12 mouse cellular contexts compared by ENCODE assay signal in the genomic region with DNA sequence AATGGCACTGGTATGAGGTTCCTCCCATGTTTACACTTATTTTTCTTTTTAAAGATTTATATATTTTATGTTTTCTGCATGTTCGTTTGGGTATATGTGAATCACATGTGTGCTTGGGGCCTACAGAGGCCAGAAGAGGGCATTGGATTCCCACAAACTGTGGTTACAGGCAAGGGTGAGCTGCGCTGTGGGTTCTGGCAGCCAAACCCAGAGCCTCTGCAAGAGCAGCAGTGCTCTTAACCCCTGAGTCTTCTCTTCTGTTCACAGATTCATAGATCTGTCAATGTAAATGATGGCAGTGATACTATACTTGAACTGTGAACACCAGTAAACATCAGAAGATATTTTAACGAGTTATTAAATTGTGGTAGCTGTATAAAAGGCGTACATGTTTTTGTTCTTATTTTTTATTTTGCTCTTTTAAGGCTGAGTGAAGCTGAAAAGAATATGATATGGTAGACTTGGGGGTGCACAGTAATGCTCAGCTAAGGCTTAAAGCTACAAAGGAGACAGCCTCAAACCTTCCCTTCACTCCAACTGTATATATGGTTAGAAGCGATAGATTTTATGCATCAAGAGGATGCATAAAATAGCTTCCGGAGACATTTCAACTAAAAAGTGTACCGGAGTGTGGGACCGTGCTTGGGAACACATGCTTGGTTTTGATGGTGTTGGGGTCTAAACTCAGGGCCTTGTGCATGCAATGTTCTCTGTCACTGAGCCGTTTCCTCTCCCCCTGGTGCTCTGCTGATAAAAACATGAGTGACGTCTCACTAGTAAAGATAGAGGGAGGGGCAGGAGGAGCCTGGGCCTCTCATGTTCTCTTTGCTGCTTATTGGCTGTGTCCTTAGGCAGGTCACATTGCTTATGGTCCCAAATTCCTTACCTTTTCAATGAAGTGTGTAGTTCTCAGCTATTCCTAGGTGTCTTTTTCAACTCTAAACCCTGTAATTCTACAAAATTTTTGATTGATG. TPM values are rescaled to one million over a fixed set of nuclear protein-coding genes. Genes with fewer than 3 reads are reported as not detected.
A peak's percentile ranks its signal among the peaks of the same experiment; 100 is the strongest.
DNase-seq lines count a peak whose midpoint lies in the region; ATAC-seq and TF ChIP-seq lines count a peak whose summit lies in the region.
"Had no signal": no experiment of that assay in that cellular context is flagged by ENCODE, and none has a peak within 500 bp of the region (broad histone marks: within the 10 kb centered on the region; RNA-seq: fewer than 3 reads in every experiment).

No protein-coding gene starts in this region.

- no peak overlapping the region for H3K4me3 ChIP-seq in heart, embryonic 12.5 days
- peak overlapping the region; percentile 28; the same call in 1 of the 2 replicates for H3K4me3 ChIP-seq in G1E (ENCODE audit: low read depth, low read length)
- H3K4me3 ChIP-seq: forebrain, embryonic 13.5 days; neural tube, embryonic 15.5 days had no signal

- H3K9ac ChIP-seq in heart, embryonic 12.5 days = no peak overlapping the region
- H3K9ac ChIP-seq: forebrain, embryonic 13.5 days; neural tube, embryonic 15.5 days had no signal

- H3K4me2 ChIP-seq in heart, embryonic 12.5 days = no peak overlapping the region
- H3K4me2 ChIP-seq: forebrain, embryonic 13.5 days; neural tube, embryonic 15.5 days had no signal

- WGBS in heart, embryonic 12.5 days = 66% methylated on average over 10 of the region's 10 CpGs

- no peak for TF ChIP-seq CTCF in G1E (IDR thresholded peaks at IDR 0.05; ENCODE audit: low read depth, low read length)

- H3K9me3 ChIP-seq in heart, embryonic 12.5 days (replicated peaks) = no peaks in the 10 kb centered on the region
- no peaks in the 10 kb centered on the region for H3K9me3 ChIP-seq in G1E (replicated peaks)
- H3K9me3 ChIP-seq: forebrain, embryonic 13.5 days; neural tube, embryonic 15.5 days had no signal

- peak overlapping the region; percentile 11; the same call in 1 of the 2 replicates for H3K27ac ChIP-seq in heart, embryonic 12.5 days (ENCODE audit: poor library complexity, severe bottlenecking)
- H3K27ac ChIP-seq: forebrain, embryonic 13.5 days; neural tube, embryonic 15.5 days had no signal

- H3K36me3 ChIP-seq in heart, embryonic 12.5 days = no peaks in the 10 kb centered on the region
- H3K36me3 ChIP-seq in G1E (replicated peaks) = peaks cover 27% of the 10 kb centered on the region
- H3K36me3 ChIP-seq: neural tube, embryonic 15.5 days had no signal

- ATAC-seq in heart, embryonic 12.5 days (ENCODE audit: insufficient number of reproducible peaks, low FRiP score) = peak; percentile 90
- peak; percentile 99 for ATAC-seq in G1E (ENCODE audit: extremely low read depth, insufficient number of reproducible peaks, low FRiP score, poor library complexity, severe bottlenecking)
- ATAC-seq: forebrain, embryonic 13.5 days had no signal

- no peak for DNase-seq in heart, adult 9 months (ENCODE audit: low spot score in 2 of 2)
- peak; percentile 76 for DNase-seq in G1E (ENCODE audit: low spot score)
- peak; percentile 92 for DNase-seq in induced T-regulatory cell, adult 2 months (ENCODE audit: low read depth)
- DNase-seq in natural killer cell, adult 2 months (ENCODE audit: low spot score in 2 of 2) = peak; percentile 65 to 71
- no peak for DNase-seq in left cerebral cortex, adult 11 months (ENCODE audit: low spot score)
- no peak for DNase-seq in adrenal gland, postnatal 36 days
- DNase-seq in adipocyte (ENCODE audit: low spot score) = no peak
- DNase-seq: adrenal gland, adult 2 months; kidney, postnatal 10 days had no signal

- peaks cover 25% of the 10 kb centered on the region for H3K4me1 ChIP-seq in heart, embryonic 12.5 days (replicated peaks)
- peaks cover 67% of the 10 kb centered on the region for H3K4me1 ChIP-seq in G1E (ENCODE audit: insufficient read depth, low read depth, low read length)
- H3K4me1 ChIP-seq: forebrain, embryonic 13.5 days; neural tube, embryonic 15.5 days had no signal

- H3K27me3 ChIP-seq in heart, embryonic 12.5 days (replicated peaks) = no peaks in the 10 kb centered on the region
- no peaks in the 10 kb centered on the region for H3K27me3 ChIP-seq in G1E (ENCODE audit: insufficient read depth, low read length)
- H3K27me3 ChIP-seq: forebrain, embryonic 13.5 days; neural tube, embryonic 15.5 days had no signal

RNA-seq across cellular contexts. Expression of a gene that starts 48.5 kb away (rescaled TPM):
- 29.5 and 30.6 TPM in 2 replicates for polyA plus RNA-seq in heart, embryonic 12.5 days (2016; fragmentation: Nextera tagmentation; extraction: Ambion mirVana)
- total RNA-seq in G1E (2014; fragmentation: Nextera tagmentation) = 82.6 and 83.6 TPM in 2 replicates
- total RNA-seq in G1E (2017) = 101 and 110 TPM in 2 replicates
- polyA plus RNA-seq in G1E (2012) = 8.8 and 9.5 TPM in 2 replicates
- total RNA-seq in adrenal gland, postnatal 36 days (2021) = 10 to 100 TPM; 39.7 to 42.7 TPM

RNA-seq across cellular contexts. Expression of a gene that starts 48.9 kb away (rescaled TPM):
- polyA plus RNA-seq in heart, embryonic 12.5 days (2016; fragmentation: Nextera tagmentation; extraction: Ambion mirVana) = 10.5 and 11.0 TPM in 2 replicates
- total RNA-seq in G1E (2014; fragmentation: Nextera tagmentation) (77.0 and 79.0 TPM in 2 replicates), G1E (2017) (127 and 141 TPM in 2 replicates)
- 4.7 and 6.3 TPM in 2 replicates for polyA plus RNA-seq in G1E (2012)
- total RNA-seq in adrenal gland, postnatal 36 days (2021) = 10 to 100 TPM; 22.1 to 26.0 TPM

RNA-seq across cellular contexts. Expression of a gene that starts 57.6 kb away (rescaled TPM):
- polyA plus RNA-seq in heart, embryonic 12.5 days (2016; fragmentation: Nextera tagmentation; extraction: Ambion mirVana) = 98.9 and 99.1 TPM in 2 replicates
- total RNA-seq in G1E (2014; fragmentation: Nextera tagmentation) = 91.6 and 98.9 TPM in 2 replicates
- 216 and 228 TPM in 2 replicates for total RNA-seq in G1E (2017)
- 3.6 and 6.1 TPM in 2 replicates for polyA plus RNA-seq in G1E (2012)
- total RNA-seq in adrenal gland, postnatal 36 days (2021) = 100 to 1,000 TPM in 1 of 2 experiments, 10 to 100 TPM in 1; 96.7 to 149 TPM

Comparison
In these comparisons a context has a peak if more than half of its experiments do, and no peak if none do; other contexts are left out.
1. DNase-seq: peak in G1E (single experiment), induced T-regulatory cell, adult 2 months (single experiment) and natural killer cell, adult 2 months (2 of 2); none in heart, adult 9 months (0 of 2), left cerebral cortex, adult 11 months (single experiment), adrenal gland, postnatal 36 days (0 of 2) and adipocyte (single experiment).